Mouse (Mus musculus) erythroblast, adult 5-6 weeks (primary cell): ENCODE results near the gene Dis3l. TPM values are rescaled to one million over a fixed set of nuclear protein-coding genes. Genes with fewer than 3 reads are reported as not detected.
"Not testable (repeated sequence)": the region's sequence is repeated elsewhere in the genome, so short reads cannot be mapped to it uniquely, and the experiment has no call there.

Source experiments
- ATAC-seq: replicated peaks from 2 replicates; pipeline ENCODE4 v1.8.0; 2016; ENCODE audit warnings: moderate number of reproducible peaks, mild to moderate bottlenecking, moderate TSS enrichment, inconsistent platforms; ENCODE audit not compliant: poor library complexity, low FRiP score, severe bottlenecking
- total RNA-seq, 2 experiments: library from RNA; stranded (forward) in 1 of 2; stranded (reverse) in 1 of 2; fragments of 150-400 nt in 1 of 2; fragments of 200-764, 138-1000 nt in 1 of 2; gene quantifications; 2 replicates each; pipeline versions ENCODE4 v1.2.3 to v1.2.4; 2015 to 2017; ENCODE audit warnings: low replicate concordance in 2 of 2

Dis3l gene
- total RNA-seq, 2 experiments from 2014 or later, result 4.8 to 10.8 TPM

DNA sequence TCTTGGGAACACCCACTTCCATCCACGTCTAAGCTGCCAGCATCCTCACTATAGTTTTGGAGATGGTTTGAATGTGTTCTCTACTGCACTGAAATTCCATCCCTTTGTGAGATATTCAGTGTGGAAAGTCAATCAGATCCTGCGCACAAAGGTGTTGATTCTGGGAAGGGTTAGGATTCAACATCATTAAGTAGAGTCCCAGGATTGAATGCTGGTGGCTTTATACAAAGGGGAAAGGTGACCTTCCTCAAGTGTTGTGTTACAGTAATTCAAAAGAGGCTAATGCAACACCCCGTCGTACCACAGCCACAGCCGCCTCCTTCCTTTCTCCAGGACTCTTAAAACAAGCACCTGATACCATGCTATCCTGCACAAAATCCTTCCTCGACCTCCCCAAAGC lies 5.3 kb downstream of the Dis3l start:
- no peak for ATAC-seq

DNA sequence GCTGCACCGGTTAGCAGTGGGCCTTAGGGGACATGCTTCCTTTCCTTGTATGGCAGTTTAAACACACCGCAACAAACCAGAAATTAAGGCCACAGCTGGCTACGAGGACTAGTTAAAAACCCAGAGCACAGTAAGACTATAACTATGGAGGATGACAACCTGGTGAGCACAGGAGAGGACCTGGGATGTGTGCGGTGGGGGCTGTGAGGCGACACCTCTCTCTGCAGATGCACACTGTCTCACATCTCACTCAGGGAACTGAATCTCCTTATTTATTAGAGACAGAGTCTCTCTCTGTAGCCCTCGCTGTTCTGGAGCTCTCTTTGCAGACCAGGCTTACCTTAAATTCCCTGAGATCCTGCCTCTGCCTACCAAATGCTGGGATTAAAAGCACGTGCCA lies 17.1 kb downstream of the Dis3l start:
- ATAC-seq, result no peak

DNA sequence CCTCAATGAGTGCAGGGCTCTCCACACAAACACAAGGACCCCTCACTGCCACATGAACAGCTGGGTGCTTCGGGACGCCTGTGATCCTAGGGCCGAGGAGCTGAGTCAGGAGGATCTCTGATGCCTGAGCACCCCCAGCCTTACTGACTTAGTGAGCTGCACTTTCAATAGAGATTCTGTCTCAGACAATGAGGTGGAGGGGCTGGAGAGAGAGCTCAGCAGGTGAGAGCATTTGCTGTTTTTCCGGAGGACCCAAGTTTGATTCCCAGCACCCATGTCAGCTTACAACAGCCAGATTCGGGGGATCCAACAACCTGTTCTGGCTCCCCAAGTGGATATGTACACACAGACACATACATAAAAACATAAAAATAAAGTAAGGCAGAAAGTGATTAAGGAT lies 24.1 kb downstream of the Dis3l start:
- no peak for ATAC-seq

DNA sequence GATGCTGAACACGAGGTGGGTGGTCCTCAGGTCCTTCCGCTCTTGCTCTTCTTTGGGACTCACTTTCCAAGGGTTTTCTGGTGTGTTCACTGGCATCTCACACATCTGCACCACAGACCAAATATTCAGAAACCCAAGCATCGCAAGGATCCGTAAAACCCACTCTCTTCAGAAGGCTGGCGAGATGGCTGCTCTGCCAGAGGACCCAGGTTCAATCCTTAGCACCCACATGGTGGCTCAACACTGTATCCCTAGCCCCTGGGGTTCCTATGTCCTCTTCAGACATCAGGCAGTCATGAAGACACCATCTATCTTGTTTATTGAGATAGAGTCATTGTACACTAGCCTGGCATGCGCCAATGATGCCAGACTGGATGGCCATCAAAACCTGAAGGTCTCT lies 26.4 kb downstream of the Dis3l start:
- no peak for ATAC-seq

DNA sequence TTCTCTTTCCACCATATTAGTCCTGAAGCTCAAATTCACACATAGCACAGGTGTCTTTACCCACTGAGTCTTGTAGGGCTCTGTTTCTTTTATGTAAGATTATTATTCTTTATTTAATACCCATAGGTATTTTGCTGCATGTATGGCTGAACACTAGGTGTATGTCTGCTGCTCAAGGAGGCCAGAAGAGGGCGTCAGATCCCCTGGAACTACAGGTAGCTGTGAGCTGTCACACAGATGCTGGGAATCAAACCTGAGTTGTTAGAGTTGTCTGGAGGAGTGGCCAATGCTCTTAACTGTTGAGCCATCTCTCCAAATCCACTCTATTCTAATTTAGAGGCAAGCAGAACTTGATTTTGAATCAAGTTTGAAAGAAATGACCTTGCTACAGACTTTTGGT lies 29.0 kb downstream of the Dis3l start:
- no peak for ATAC-seq

DNA sequence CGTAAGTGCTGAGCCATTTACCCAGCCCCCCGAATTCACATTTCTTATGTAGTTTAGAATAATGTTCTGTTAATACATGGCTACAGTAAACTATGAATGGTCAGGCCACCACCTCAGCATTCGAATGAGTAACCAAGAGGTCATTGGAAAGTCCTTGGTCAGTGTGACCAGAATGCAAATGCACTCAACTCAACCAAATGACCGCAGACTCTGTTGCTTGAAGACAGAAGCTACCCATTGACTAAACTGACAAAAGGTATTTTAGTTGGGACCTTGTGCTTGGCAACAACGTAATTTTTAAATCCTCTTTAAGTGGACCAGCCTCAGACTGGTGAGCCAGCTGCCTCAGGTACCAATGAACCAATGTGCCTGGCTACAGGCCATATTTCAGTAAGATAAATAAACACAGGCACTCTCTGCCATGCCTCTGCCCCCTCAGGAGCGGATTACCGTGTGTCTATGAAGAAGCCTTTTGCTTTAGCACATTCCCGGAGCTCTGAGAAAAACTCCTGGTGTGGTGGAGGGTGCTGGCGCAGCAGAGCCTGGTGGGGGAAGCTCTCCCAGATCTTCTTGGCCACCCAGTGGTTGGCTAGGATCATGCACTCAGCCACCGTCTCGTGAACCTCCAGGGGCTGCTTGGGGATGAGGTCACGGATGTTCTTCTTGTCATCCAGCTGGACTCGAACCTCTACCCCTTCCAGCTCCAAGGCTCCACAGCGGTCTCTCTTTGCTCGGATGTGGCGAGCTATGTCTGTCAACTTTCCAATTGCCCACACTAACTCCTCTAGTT lies 29.9 kb downstream of the Dis3l start:
- ATAC-seq, result no peak

DNA sequence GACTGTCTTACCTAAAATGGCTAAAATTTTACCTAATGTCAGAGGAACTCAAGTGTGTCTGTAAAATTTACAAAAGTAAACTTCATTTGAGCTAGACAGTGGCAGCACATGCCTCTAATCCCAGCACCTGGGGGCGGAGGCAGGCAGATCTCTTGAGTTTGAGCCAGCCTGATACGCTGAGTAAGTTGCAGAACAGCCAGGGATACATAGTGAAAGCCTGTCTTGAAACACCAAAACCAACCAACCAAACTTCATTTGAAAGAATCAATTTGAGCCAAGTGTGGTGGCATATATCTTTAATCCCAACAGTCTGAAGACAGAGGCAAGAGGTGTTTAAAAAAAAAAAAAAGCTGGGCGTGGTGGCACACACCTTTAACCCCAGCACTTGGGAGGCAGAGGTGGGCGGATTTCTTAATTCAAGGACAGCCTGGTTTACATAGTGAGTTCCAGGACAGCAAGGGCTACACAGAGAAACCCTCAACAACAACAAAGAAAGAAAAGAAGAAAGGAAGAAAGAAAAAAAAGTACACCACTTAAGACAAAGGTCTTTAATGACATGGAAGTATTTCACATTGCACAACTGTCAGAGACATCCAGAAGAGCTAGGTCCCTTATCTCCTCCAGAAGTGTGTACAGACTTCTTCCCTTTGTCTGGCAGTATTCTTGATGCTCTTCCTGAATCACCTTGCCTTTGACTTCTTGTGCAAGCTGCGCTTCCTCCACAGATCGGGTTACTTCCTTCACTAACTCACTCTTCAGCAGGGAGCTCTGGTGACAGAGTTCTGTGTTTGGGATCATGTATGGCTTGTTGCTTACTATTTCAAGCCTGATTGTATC lies 34.4 kb downstream of the Dis3l start:
- ATAC-seq, result no peak

DNA sequence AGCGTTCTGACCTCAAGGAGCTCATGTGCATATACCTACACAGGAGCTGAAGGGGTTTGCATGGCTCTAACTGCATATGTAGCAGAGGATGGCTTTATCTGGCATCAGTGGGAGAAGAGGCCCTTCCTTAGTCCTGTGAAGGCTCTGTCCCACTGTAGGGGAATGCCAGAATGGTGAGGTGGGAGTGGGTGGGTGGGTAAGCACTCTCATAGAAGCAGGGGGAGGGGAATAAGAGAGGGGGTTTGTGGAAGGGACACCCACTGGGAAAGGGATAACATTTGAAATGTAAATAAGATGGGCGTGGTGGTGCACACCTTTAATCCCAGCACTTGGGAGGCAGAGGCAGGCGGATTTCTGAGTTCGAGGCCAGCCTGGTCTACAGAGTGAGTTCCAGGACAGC lies 38.0 kb downstream of the Dis3l start:
- ATAC-seq, result not testable (repeated sequence)

DNA sequence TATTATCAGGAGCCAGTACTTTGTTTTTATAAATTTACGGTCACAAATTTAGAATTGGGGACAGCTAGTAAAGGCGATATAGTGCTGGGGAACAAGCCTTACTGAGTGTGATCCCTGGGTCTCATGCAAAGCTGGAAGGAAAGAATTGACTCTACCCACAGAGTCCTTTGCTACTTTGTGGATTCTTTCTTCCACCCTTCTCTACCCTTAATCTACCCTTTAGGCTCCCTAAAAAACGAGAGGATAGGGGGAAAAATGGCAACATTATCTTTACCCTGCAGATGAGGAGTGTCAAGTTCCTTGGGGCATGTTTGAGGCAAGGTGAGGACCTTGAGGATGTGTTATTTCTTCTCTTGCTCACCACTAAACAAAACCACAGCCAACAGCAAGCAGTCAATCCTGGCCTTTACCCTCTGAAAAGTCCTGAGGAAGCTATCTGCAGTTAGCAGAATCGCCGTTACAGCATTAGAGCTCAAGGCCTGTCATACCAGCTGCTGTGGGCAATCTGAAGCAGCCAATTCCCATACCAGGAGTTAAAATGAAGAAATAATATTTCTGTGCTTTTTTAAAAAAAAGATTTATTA lies 58.6 kb downstream of the Dis3l start:
- ATAC-seq, result no peak

DNA sequence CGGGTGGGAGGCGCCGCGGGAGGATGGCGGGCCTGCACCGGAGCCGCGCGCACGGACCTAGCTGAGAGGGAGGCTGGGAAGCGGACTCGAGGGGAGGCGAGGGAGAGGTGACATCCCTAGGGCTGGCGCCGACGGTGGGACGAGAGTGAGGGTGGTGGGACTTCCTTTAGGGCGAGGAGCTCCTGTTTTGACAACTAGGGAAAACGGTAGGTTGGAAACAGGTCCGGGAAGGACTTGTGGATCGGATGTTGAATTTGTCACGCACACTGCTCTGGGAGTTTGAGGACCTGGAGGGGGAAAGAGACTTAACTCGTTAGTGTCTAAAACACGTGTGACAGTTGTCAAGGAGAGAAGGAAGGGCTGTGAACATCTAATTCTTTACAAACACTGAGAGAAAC lies 59.3 kb downstream of the Dis3l start:
- peak; percentile 72 for ATAC-seq

DNA sequence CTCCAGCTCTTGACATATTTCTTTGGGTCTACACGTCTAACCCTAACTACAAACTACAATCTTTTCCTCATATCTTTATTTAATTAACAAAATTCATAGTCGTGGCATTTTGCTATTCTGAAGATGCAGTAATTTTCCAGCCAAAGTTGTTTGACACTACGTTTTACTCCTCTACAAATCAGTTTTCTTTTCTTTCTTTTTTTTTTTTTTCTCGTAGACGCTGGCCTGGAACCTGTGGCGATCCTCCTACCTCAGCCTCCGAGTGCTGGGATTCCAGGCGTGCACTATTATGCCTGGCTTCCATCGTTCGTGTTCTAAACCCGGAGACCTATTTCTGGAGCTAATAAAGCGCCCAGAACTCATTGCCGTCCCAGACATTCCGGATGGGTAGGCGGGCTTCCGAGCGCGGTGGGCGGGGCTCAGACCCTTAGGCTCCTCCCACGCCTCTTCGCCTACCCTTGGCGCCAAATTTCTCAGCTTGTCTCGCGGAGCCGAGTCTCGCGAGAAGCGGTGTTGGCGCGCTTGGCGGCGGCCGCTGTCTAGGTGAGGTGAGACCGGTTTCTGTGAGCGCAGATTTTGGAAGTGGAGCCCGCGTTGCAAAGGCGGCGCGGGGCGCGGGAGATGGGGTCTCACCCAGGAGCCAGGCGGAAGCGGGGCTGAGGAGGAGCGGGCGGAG lies 59.8 kb downstream of the Dis3l start, which contains the start of gene Tipin:
Gene Tipin, plus strand, starts transcription at position 477 of the 676 bp plus-strand sequence.
- peak; percentile 94 for ATAC-seq

DNA sequence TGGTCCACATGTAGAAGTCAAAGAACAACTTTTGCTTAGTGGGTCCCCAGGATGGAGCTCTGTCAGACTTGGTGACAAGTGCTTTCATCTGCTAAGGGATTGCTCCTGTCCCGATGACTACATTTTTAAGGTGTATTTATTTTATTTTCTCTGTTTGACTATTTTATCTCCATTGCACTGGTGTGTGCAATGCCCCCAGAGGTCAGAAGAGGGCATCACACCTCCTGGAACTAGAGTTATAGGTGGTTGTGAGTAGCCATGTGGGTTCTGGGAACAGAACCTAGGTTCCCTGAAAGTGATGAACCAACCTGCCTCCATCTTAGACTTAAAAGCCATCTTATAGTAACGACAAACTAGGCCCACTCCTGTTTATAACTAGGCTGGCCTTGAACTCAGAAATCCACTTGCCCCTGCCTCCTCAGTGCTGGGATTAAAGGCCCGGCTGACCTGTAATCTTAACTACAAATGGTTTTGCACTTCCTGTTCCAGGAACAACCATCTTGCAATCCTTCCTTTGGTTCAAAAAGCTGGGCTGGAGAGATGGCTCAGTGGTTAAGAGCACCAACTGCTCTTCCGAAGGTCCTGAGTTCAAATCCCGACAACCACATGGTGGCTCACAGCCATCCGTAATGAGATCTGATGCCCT lies 62.3 kb downstream of the Dis3l start:
- ATAC-seq, result no peak

DNA sequence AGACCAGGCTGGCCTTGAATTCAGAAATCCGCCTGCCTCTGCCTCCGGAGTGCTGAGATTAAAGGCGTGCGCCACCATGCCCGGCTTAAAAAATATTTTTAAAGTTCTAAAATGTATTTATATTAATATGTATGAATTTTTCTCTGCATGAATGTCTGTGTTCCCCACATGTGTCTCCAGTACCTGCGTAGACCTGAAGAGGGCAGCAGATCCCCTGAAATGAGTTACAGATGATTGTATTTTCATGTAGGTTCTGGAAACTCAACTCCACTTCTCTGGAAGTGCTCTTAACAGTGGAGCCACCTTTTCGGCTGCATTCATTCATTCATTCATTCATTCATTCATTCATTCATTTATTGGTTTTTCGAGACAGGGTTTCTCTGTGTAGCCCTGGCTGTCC lies 63.4 kb downstream of the Dis3l start:
- peak; percentile 59; the same call in 1 of the 2 replicates for ATAC-seq

DNA sequence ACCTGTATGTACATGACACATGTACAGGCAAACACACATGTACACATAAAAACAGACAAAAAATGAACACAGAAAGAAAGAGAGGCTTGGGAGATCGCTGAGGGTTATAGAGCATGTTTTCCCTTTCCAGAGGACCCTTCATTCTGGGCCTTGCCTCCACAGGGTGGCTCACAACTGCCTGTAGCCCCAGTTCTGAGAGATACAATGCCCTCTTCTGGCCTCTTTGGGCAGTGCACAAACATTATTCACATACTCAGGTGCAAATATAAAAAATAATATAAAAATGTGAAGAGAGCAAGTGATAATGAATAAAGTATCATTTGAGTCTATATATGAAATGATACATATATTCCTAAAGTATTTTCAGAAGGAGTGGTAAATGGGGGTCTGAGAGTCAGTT lies 66.2 kb downstream of the Dis3l start:
- no peak for ATAC-seq

DNA sequence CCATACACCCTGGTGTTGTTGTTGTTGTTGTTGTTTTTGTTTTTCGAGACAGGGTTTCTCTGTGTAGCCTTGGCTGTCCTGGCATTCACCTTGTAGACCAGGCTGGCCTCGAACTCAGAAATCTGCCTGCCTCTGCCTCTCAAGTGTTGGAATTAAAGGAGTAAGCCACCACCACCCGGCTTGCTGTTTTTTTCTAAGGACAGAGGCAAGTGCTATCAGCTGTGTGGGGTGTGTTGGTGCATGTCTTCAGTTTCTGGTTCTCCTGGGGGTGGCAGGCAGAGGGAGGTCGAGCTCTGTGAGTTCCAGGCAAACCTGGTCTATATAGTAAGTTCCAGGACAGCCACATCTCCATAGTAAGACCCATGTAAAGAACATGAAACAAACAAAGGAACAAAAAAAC lies 66.8 kb downstream of the Dis3l start:
- ATAC-seq, result no peak

DNA sequence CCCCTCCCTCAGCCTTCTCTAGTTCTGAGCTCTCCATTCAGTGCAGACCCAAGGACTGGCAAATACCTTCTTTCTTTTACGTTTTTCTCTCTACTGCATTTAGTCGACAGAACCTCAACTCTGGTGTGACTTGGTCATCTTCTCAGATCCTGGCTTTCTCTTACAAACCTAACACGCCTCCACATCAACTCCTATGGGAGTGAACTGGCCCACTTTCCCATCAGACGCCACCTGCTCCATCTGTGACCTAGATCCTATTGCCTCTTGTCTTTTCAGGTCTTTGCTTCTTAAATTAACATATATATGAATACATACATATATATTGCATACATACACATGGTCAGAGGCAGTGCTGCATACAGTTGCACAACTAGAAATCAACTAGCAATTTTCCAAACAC lies 67.3 kb downstream of the Dis3l start:
- no peak for ATAC-seq

DNA sequence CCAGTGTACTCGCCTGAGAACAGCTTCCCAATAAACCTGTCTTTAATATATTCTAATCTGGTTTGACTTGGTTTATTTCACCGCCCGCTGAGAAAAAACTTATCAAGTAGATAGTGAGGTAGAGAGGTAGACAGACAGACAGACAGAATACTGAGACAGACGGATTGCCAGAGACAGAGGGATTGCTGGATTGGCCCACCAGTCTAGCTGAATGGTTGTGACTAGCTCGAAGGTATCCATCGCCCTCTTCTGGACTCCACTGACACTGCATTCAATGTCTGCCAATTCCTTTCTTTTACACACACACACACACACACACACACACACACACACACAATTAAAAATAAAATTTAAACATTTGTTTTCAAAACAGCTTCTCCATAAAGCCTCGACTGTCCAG lies 68.5 kb downstream of the Dis3l start:
- no peak for ATAC-seq

DNA sequence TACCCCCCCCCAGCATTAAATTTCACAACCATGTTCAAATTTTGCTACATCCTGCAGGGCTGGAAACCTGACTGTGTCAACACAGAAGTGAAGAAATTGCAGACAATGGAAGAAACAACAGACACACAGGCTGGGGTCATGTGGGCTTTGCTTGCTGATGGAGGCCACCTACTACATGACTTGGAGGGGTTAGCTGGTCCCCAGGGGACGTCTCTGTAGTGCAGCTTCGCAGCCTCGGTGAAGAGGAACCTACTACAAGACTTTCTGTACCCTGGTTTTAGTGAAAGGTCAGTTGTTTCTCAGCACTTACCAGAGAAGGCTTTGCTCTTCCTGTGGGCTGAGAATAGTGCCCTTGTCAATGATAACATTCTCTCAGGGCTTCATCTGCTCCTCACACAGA lies 69.8 kb downstream of the Dis3l start:
- ATAC-seq, result no peak

DNA sequence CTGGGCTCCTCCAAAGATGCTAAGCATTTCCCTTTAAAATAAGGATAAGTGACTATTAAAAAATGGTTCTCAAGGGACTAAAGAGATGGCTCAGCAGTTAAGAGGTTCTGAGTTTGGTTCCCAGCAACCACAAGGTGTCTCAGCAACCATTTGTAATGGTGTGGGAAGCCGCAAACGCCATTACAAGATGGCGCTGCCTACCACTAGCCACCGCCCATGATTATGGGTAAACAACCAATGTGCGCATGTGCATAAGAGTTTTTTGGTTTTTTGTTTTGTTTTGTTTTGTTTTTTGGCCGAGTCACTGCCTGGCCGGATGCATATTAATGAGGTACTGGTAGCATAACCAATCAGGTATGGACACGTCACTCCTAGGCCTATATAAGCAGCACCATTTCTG lies 72.3 kb downstream of the Dis3l start:
- not testable (repeated sequence) for ATAC-seq

DNA sequence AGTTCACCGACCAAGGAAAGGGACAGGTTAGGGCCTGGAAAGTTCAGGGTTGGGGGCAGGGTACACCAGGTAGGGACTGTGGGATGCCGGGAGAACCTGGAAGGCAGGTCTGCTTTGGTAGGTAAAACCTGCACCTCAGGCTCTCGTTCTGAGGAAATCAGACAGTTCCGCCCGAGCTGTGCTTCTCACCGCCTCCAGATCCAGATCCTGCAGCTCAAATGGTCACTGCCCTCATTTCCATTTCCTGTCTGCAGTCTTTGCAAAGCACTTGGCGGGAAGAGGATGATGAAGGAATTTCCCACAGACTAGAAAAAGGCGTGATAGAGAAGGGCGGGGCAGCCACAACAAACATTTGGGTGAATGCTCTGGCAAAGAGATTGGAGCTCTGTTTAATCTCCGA lies 72.9 kb downstream of the Dis3l start:
- ATAC-seq, result no peak
